Mouse (Mus musculus): ENCODE measurements around the gene Gm10134.

Gene Gm10134

GRCm38 (mm10) chr2:28552301-28552700, 46.4 kb downstream of the Gm10134 start:
- intact Hi-C loops (cut with DNase I) = no loop called here
